Mouse (Mus musculus) adrenal gland (tissue): ENCODE measurements around the gene Tet1.

Experiments used
- intact Hi-C: fragments of 180-260 bp; cut with DNase I; formaldehyde crosslinking; loops from one replicate; pipeline ENCODE4 v1.15.1; 2025

Tet1 gene

GRCm38 (mm10) chr10:62892549-62893232, 16.1 kb downstream of the Tet1 start:
- intact Hi-C loops: no loop called here

- intact Hi-C loops: no loop called here
These were observed 17.8 kb downstream of the Tet1 start for GRCm38 (mm10) chr10:62891025-62891424.

DNA sequence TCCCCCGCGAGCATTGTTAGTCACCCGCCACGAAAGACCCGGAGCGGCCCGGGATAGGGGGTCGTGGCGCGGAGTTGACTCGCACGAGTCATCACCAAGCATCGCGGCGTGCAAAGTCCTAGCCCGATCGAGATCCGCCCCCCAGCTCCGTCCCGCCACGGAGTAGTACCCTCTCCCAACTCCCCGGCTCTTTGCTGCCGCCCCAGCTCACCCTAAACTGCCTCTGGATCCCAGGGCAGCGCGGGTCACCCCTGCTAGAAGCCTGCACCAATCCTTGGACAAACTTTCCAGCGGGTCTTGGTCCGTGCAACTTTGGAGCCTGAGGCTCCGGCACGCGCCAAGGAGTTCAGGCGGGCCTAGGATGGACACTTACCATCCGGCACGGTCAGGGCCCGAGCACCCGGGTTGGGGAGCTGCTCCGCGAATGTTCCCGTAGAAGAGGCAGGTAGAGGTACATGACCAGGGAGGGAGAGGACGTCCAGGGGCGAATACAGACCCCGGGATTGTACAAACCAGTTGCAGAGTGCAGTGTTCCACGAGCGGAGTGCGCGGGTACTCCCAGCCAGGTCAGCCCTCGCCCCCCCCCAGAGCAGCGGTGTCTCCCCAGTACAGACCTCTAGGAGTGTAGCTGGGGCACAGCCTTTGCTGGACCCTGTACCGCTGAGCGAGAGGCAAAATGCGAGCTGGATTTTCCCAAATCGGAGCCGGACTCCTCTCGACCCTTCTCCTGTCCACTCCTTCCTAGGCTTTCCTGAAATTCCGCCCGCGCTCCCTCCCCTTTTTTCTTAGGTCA, 21.8 kb downstream of the Tet1 start:
- intact Hi-C loops: no loop called here

- intact Hi-C loops: no loop called here
These were observed 22.6 kb downstream of the Tet1 start for GRCm38 (mm10) chr10:62885969-62886798.

- intact Hi-C loops: no loop called here
These were observed 23.3 kb downstream of the Tet1 start for GRCm38 (mm10) chr10:62885460-62885859.

GRCm38 (mm10) chr10:62884517-62884916, 24.3 kb downstream of the Tet1 start:
- intact Hi-C loops: no loop called here

- intact Hi-C loops: no loop called here
These were observed 24.8 kb downstream of the Tet1 start for GRCm38 (mm10) chr10:62883933-62884372.

- intact Hi-C loops: no loop called here
These were observed 27.6 kb downstream of the Tet1 start for GRCm38 (mm10) chr10:62881211-62881610.

DNA sequence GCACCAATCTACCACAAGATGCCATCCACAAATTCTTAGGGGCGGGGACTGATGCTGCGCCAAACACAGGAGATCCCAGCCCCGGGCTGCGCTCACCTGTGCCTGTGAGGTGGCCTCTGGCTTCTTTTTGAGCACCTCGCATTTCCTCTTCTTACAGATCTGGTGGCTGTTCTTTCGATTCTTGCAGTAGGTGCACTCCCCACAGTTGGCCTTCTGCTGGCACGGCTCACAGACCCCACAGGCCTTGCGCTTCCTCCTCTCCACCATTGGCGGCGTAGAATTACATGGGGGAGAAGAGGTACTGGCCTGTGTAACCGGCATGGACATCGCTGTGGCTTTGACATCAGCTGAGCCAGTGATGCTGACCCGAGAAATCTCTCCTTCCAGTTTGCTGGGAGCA, 30.7 kb downstream of the Tet1 start:
- intact Hi-C loops: no loop called here

- intact Hi-C loops: no loop called here
These were observed 33.2 kb downstream of the Tet1 start for GRCm38 (mm10) chr10:62875565-62875964.

GRCm38 (mm10) chr10:62874828-62875227, 34.0 kb downstream of the Tet1 start:
- intact Hi-C loops: no loop called here

DNA sequence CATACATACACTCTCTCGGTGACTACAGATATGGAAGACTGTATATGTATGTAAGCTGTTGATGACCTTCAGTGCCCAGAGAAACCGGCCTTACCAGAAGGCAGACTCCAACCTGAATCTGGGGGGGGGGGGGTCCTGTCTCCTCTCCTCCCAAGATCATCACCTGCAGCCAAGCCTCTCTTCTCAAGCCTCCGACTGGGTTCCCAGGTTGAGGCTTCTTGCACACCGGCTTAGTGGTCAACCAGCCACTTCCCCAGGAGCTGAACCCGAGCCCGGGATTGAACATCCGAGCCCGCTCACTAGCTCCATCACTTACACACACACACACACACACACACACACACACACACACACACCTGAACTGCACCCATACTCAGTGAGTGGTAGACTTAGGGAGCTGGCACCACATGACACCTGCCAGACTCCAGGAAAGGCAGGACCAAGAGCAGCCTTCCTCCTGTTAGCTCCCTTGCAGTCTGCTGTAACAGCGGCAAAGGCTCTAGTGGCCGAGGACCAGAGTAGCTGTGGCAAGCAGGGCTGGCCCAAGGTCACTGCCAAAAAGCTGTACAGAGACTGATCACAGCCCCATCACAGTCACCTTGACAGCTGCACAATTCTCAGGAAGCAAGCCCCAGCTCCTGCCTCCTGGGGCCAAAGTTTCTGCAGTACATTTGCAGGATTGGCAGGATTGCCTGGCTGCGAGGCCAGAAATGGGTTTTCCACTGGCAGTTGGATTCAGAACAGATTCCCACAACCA, 42.6 kb downstream of the Tet1 start:
- intact Hi-C loops: no loop called here

DNA sequence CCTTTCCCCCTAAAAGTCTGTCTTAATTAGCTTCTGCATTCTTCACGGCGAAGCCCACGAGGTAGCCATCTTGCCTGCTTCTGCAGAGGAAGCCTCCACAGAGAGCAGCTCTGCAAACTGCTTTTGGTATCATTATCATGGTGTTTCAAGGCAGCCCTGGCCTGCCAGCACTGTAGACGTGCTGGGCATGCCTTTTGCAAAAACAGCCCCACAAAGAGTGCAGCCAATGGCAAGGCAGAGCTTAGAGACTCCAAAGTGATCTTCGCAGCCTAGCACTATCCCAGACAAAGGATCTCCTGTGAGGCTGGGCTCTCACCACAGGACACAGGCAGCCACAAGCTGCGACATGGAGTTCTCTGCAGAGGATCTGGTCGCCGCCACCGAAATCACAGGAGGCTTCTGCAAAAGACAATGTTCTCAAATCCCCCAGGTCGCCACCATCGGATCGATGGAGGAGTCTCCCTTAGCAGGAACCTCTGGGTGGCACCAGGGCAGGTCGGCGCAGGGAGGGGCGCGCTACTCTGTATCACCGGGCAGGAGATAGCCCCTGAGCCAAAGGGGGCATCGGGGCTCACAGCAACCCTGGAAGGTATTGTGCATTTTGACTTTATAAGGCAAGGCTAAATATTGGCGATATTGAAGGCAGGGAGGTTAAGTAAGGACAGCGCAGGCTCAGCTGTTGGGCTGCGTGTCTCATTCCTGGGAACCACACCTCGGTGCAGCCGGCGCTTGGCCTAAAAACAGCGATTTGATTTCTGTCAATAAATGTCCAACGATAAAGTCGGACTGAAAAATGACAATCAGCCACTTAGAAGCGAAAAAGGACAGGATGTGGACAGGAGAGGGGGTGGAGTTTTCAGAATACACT, 43.4 kb downstream of the Tet1 start:
- intact Hi-C loops: no loop called here

GRCm38 (mm10) chr10:62863563-62863962, 45.2 kb downstream of the Tet1 start:
- intact Hi-C loops: no loop called here

- intact Hi-C loops: no loop called here
These were observed 46.4 kb downstream of the Tet1 start for GRCm38 (mm10) chr10:62862435-62862834.

DNA sequence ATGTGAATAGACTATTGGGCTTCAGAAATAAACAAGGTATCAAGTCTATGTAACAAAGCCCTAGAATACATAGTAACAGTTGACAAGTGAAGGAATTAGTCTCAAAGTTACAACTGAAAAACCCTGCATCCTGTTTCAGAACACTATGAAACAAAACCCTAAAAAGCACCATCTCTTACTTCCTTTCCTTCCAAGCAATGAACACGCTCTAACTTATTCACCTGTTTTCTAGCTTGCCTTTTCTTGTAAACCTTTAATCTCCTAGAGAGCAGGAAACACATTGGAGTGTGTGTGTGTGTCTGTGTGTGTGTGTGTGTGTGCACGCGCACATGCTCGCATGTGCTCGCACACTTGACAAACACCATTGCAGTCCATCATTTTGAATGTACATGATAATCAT, 49.8 kb downstream of the Tet1 start:
- intact Hi-C loops: no loop called here

DNA sequence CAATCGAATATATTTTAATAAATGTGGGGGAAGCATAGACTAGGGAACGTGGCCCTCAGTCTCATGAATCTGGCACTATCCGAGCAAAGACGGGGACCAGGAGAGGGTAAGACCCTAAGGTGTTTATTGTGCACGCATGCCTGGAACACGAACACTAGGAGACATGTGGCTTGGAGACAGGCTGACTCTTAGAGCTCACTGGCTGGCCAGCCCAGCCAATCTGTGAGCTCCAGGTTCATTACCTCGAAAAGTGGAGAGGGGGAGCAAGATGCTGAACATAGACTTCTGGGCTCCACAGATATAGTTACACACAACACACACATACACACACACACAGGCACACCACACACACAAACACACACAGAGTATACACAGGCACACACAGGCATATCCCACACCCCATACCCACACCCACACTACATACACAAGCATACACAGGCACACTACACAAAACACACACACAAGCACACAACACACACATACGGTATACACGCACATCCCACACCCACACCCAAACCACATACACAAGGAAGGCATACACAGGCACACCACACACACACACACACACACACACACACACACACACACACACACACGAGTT, 52.0 kb downstream of the Tet1 start:
- intact Hi-C loops: no loop called here

DNA sequence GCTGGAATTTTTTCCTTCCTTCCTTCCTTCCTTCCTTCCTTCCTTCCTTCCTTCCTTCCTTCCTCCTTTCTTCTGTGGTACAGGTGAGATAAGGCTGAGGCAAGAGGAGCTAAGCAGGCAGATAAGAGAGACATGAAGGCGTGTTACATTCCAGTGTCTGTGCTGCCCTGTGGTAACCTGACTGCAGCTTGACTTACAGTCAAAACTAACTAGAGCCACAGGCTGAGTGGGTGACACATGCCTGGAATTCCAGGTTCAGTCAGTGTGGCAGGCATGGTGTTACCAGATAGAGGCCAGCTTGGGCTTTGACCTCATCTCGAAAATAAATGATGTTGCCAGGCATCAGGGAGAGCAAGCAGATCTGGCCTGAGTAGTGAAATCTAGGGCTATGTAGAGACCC, 53.8 kb downstream of the Tet1 start:
- intact Hi-C loops: no loop called here

- intact Hi-C loops: no loop called here
These were observed 54.2 kb downstream of the Tet1 start for GRCm38 (mm10) chr10:62854581-62854980.

DNA sequence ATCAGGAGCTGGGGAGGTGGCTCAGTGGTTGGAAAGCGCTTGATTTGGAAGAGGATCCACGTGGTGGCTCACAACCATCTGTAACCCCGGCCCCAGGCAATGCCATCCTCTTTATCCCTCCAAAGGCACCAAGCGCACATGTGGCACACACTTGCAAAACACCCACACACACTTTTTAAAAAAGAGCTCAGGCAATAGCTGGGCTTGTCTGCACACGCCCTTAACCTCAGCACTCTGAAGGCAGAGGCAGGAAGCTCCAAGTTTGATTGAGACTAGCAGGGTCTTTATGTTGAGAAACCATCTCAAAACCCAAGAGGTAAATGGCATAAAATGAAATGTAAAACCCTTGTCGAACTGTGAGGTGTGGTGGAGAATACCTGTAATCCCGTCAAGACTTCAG, 57.2 kb downstream of the Tet1 start:
- intact Hi-C loops: no loop called here
